Mouse (Mus musculus) forebrain, embryonic 14.5 days (tissue): ENCODE data around the gene Ino80b. TPM values are rescaled to one million over a fixed set of nuclear protein-coding genes. Genes with fewer than 3 reads are reported as not detected.

Source experiments
- ATAC-seq: fragments of 200-750 bp; cut with Nextera tagmentation; 2 replicates; pipeline ENCODE4 v1.8.0; 2017; ENCODE audit warnings: mild to moderate bottlenecking, moderate library complexity
- DNase-seq: peaks from one replicate; pipeline ENCODE4 v3.0.0-alpha.2; 2015; ENCODE audit warnings: low spot score
- H3K27ac ChIP-seq: fragments of 300-500 bp; sonication (generic); 2 replicates; pipeline ENCODE4 v1.5.1; 2014; ENCODE audit warnings: low read depth, mild to moderate bottlenecking, control low read depth, low read length, moderate library complexity
- H3K27me3 ChIP-seq: fragments of 300-500 bp; sonication (generic); replicated peaks from 2 replicates; pipeline ENCODE4 v1.6.1; 2014; ENCODE audit warnings: low read length, control low read depth, mixed read lengths; ENCODE audit not compliant: control insufficient read depth, insufficient read depth
- H3K36me3 ChIP-seq: fragments of 300-500 bp; sonication (generic); 2 replicates; pipeline ENCODE4 v1.6.1; 2014; ENCODE audit warnings: low read length, control low read depth; ENCODE audit not compliant: control insufficient read depth, insufficient read depth
- H3K4me1 ChIP-seq: fragments of 300-500 bp; sonication (generic); 2 replicates; pipeline ENCODE4 v1.6.1; 2014; ENCODE audit warnings: antibody characterized with exemption, low read length, control low read depth; ENCODE audit not compliant: control insufficient read depth, insufficient read depth
- H3K4me2 ChIP-seq: fragments of 300-500 bp; sonication (generic); 2 replicates; pipeline ENCODE4 v1.6.1; 2014; ENCODE audit warnings: mild to moderate bottlenecking, control low read depth, low read length
- H3K4me3 ChIP-seq: fragments of 300-500 bp; sonication (generic); 2 replicates; pipeline ENCODE4 v1.5.1; 2014; ENCODE audit warnings: low read depth, low read length, control low read depth
- H3K9ac ChIP-seq: fragments of 300-500 bp; sonication (generic); 2 replicates; pipeline ENCODE4 v1.6.1; 2014; ENCODE audit warnings: mild to moderate bottlenecking, low read length, control low read depth, moderate library complexity
- H3K9me3 ChIP-seq: fragments of 300-500 bp; sonication (generic); replicated peaks from 2 replicates; pipeline ENCODE4 v1.6.1; 2016; ENCODE audit warnings: low read length, control low read depth, mixed read lengths; ENCODE audit not compliant: control insufficient read depth
- WGBS: fragments of 180-500 bp; shearing (Covaris S2); extraction: QIAGEN DNeasy Blood & Tissue Kit; methylation state at CpG from one replicate; pipeline ENCODE4 v1.1.7; 2014; 5-methylcytosine and 5-hydroxymethylcytosine counted together
- microRNA counts: library from miRNA; unstranded; fragments of <30 nt; microRNA quantifications from one replicate; lab custom pipeline; 2016
- microRNA-seq: library from miRNA; unstranded; fragments of <30 nt; microRNA quantifications from one replicate; pipeline ENCODE4, GENCODE M21; 2016
- polyA plus RNA-seq: library from polyadenylated mRNA; unstranded; fragments of >200 nt; fragmentation: Nextera tagmentation; extraction: Ambion mirVana; gene quantifications from 2 replicates; pipeline ENCODE4 v1.2.1, GENCODE M21; 2014

The Ino80b gene
- polyA plus RNA-seq, 1 experiment from 2014 or later = 15.6 TPM

DNA sequence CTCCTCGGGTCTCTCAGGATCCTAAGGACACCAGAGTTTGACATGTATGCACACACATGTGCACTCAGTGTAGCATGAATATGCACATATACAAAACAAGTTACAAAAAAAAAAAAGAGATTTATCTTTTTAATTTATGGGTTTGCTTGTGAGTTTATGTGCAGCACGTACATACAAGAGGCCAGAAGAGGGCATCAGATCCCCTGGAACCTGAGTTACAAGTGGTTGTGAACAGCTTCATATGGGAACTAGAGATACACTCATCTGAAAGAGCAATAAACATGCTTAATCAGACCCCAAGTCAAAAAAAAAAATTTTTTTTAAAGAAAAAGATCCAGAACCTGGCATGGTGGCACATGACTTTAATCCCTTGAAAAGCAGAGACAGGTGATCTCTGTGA is 50.3 kb downstream of the Ino80b start:
- DNase-seq (no peak), ATAC-seq (no peak)
- peaks cover 4% of the 10 kb centered on the region; the same call in 1 of the 2 replicates for H3K36me3 ChIP-seq
- H3K4me1 ChIP-seq = peaks cover 5% of the 10 kb centered on the region
- H3K27ac ChIP-seq = no peak overlapping the region
- H3K4me2 ChIP-seq = no peak overlapping the region
- H3K27me3 ChIP-seq = peaks cover 56% of the 10 kb centered on the region
- H3K9me3 ChIP-seq = no peaks in the 10 kb centered on the region
- no peak overlapping the region for H3K9ac ChIP-seq
- H3K4me3 ChIP-seq = no peak overlapping the region
- 17% methylated on average over 2 of the region's 2 CpGs for WGBS

MicroRNAs encoded within 50 kb of the gene (microRNA counts, 519-probe panel; counts per million panel counts)
- microRNA mmu-miR-3470a+mmu-miR-3470b (lab: Ali Mortazavi, UCI) = not detected

Small RNA genes within 50 kb of the gene (microRNA-seq; reads per million reads assigned to microRNA genes)
- gene Mir3470a = not detected

Other genes starting within 250 kb of the Ino80b start
- gene Sema4f, start 185.7 kb downstream of the Ino80b start, polyA plus RNA-seq = 4.0 and 5.7 TPM in 2 replicates
- 0.13 TPM in 1 of 2 replicates, not detected in the other for gene M1ap, start 178.5 kb downstream of the Ino80b start, polyA plus RNA-seq
- gene Dok1, start 92.0 kb downstream of the Ino80b start, polyA plus RNA-seq = 2.6 and 3.4 TPM in 2 replicates
- gene Loxl3, start 91.3 kb downstream of the Ino80b start, polyA plus RNA-seq = 3.8 and 4.9 TPM in 2 replicates
- gene Aup1, start 70.9 kb downstream of the Ino80b start, polyA plus RNA-seq = 101 and 107 TPM in 2 replicates
- 32.6 and 32.9 TPM in 2 replicates for gene Htra2, start 70.2 kb downstream of the Ino80b start, polyA plus RNA-seq
- 0.33 and 0.62 TPM in 2 replicates for gene Dqx1, start 67.6 kb downstream of the Ino80b start, polyA plus RNA-seq
- not detected in 2 replicates for gene Tlx2, start 55.1 kb downstream of the Ino80b start, polyA plus RNA-seq
- 51.3 and 56.1 TPM in 2 replicates for gene Pcgf1, start 47.6 kb downstream of the Ino80b start, polyA plus RNA-seq
- not detected in 2 replicates for gene Lbx2, start 39.1 kb downstream of the Ino80b start, polyA plus RNA-seq
- gene Ccdc142, start 23.8 kb downstream of the Ino80b start, polyA plus RNA-seq = 1.9 TPM in 2 replicates
- 1.9 and 2.7 TPM in 2 replicates for gene Gm42688, start 23.8 kb downstream of the Ino80b start, polyA plus RNA-seq
- gene Mrpl53, start 16.4 kb downstream of the Ino80b start, polyA plus RNA-seq = 128 and 154 TPM in 2 replicates
- 8.8 and 15.0 TPM in 2 replicates for gene Mogs, start 9.9 kb downstream of the Ino80b start, polyA plus RNA-seq
- gene Wbp1, start 3.9 kb downstream of the Ino80b start, polyA plus RNA-seq = 197 and 214 TPM in 2 replicates
- gene Rtkn, start 10.0 kb upstream of the Ino80b start, polyA plus RNA-seq = 4.7 and 4.8 TPM in 2 replicates
- 20.6 and 23.9 TPM in 2 replicates for gene Wdr54, start 31.0 kb upstream of the Ino80b start, polyA plus RNA-seq
- 5.8 and 7.5 TPM in 2 replicates for gene 1700003E16Rik, start 31.0 kb upstream of the Ino80b start, polyA plus RNA-seq
- gene Dctn1, start 40.5 kb upstream of the Ino80b start, polyA plus RNA-seq = 101 and 133 TPM in 2 replicates
- gene Slc4a5, start 94.4 kb upstream of the Ino80b start, polyA plus RNA-seq = 0.63 and 0.78 TPM in 2 replicates
- 25.3 and 27.2 TPM in 2 replicates for gene Mthfd2, start 200.5 kb upstream of the Ino80b start, polyA plus RNA-seq
- 34.5 and 37.6 TPM in 2 replicates for gene Mob1a, start 200.6 kb upstream of the Ino80b start, polyA plus RNA-seq
- 66.7 and 93.2 TPM in 2 replicates for gene Bola3, start 223.7 kb upstream of the Ino80b start, polyA plus RNA-seq